Mouse (Mus musculus): ENCODE data around the gene Dnmt3a. TPM values are rescaled to one million over a fixed set of nuclear protein-coding genes. Genes with fewer than 3 reads are reported as not detected.

The Dnmt3a gene
- polyA plus RNA-seq, 1 experiment from 2014 or later: 86.6 TPM

GRCm38 (mm10) chr12:3889875-3890635 is 84.2 kb downstream of the Dnmt3a start:
- Histone ChIP-seq H3K36me3 (ENCODE audit: control insufficient read depth, insufficient read depth) (no peaks in the 10 kb centered on the region), H3K4me3 (replicated peaks; ENCODE audit: low read length) (no peak overlapping the region), H3K9ac (replicated peaks; ENCODE audit: low read depth, low read length) (no peak overlapping the region), H3K9me3 (ENCODE audit: control insufficient read depth, low read length) (no peaks in the 10 kb centered on the region), H3K27ac (ENCODE audit: low read length) (no peak overlapping the region), H3K27me3 (replicated peaks; ENCODE audit: control insufficient read depth, insufficient read depth, low read length) (no peaks in the 10 kb centered on the region), H3K4me2 (ENCODE audit: low read length) (no peak overlapping the region), H3K4me1 (replicated peaks; ENCODE audit: control insufficient read depth, insufficient read depth, low read length) (peaks cover 69% of the 10 kb centered on the region)
- no peak for ATAC-seq
- 18% methylated on average over 7 of the region's 7 CpGs for WGBS

DNA sequence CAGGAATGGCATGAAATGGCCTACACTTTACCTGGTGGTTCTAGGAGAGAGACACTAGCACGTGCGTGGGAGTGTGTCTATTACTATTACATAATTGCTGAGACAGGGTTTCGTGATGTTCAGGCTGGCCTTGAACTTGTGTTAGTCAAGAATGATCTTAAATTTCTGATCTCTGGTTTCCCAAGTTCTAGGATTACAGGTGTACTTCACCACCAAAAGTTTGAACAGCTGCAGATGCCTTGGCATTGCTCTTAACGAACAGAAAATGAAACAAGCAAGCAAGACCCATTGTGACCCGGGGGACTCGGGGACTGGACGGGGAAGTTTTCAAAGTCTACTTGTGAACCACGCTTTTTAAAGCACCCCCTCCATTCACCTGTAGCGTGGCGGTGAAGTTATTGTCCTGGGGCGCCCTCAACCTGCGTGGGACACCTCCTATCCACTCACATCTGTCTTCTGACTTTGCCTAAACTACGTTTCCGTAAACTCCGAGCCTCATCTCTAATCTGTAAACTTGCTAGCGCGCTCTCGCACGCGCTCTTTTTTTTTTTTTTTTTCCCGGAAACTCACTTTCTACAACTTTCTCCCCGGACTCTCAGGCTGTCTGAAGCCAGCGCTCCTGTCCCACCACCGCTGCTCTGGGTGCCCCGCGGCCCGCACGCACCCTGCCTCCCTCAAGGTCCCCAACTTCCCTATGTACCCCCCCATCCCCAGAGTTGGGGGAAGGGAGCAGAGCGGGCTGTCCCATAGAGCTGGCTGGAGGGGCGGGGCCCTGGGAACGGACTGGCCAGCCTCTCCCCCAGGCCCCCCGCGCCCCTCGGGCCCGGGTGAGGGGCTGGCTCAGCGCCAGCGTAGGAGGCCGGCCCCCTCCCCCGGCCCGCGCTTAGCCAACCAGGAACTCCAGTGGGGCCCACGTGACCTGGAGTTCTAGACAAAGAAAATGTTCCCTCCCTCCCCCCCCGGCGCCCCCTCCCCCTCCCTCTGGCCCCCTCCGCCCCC is 85.2 kb downstream of the Dnmt3a start:
- H3K27ac ChIP-seq (ENCODE audit: low read length): peak overlapping the region; percentile 74
- peak overlapping the region; percentile 51 for H3K4me3 ChIP-seq (replicated peaks; ENCODE audit: low read length)
- H3K9ac ChIP-seq (replicated peaks; ENCODE audit: low read depth, low read length): peak overlapping the region; percentile 62
- peak overlapping the region; percentile 87 for H3K4me2 ChIP-seq (ENCODE audit: low read length)
- no peaks in the 10 kb centered on the region for H3K27me3 ChIP-seq (replicated peaks; ENCODE audit: control insufficient read depth, insufficient read depth, low read length)
- no peaks in the 10 kb centered on the region for H3K36me3 ChIP-seq (ENCODE audit: control insufficient read depth, insufficient read depth)
- 3% methylated on average over 42 of the region's 45 CpGs for WGBS
- peaks cover 69% of the 10 kb centered on the region for H3K4me1 ChIP-seq (replicated peaks; ENCODE audit: control insufficient read depth, insufficient read depth, low read length)
- H3K9me3 ChIP-seq (ENCODE audit: control insufficient read depth, low read length): no peaks in the 10 kb centered on the region
- ATAC-seq: peak; percentile 39

DNA sequence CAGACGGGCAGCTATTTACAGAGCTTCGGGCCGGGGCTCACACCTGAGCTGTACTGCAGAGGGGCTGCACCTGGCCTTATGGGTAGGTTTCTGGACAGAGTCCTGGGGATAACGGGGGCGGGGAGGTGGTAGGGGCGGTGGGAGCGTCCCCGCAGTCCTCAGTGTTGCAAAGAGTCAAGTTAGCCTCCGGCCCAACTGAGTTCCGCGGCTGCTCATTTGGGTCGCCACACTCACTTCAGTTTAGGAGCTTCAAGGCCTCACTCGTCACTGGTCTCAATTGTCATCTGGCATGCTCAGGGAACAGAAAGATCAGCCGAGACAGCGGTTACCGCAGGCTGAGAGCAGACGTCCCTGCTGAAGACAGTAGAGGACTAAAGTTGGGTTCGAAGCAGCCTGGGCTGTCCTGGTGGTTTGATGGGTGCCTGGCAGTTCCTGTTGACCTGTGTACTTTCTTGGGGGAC is 86.0 kb downstream of the Dnmt3a start:
- H3K9me3 ChIP-seq (ENCODE audit: control insufficient read depth, low read length): no peaks in the 10 kb centered on the region
- peak overlapping the region; percentile 87 for H3K4me2 ChIP-seq (ENCODE audit: low read length)
- H3K9ac ChIP-seq (replicated peaks; ENCODE audit: low read depth, low read length): peak overlapping the region; percentile 62
- peaks cover 2% of the 10 kb centered on the region; the same call in 1 of the 2 replicates for H3K36me3 ChIP-seq (ENCODE audit: control insufficient read depth, insufficient read depth)
- under 1% methylated on average over 18 of the region's 18 CpGs for WGBS
- ATAC-seq: peak; percentile 22; the same call in 1 of the 2 replicates
- peaks cover 62% of the 10 kb centered on the region for H3K4me1 ChIP-seq (replicated peaks; ENCODE audit: control insufficient read depth, insufficient read depth, low read length)
- peak overlapping the region; percentile 51 for H3K4me3 ChIP-seq (replicated peaks; ENCODE audit: low read length)
- H3K27ac ChIP-seq (ENCODE audit: low read length): peak overlapping the region; percentile 74
- no peaks in the 10 kb centered on the region for H3K27me3 ChIP-seq (replicated peaks; ENCODE audit: control insufficient read depth, insufficient read depth, low read length)

- Histone ChIP-seq H3K9me3 (ENCODE audit: control insufficient read depth, low read length) (no peaks in the 10 kb centered on the region), H3K27me3 (replicated peaks; ENCODE audit: control insufficient read depth, insufficient read depth, low read length) (no peaks in the 10 kb centered on the region), H3K4me1 (replicated peaks; ENCODE audit: control insufficient read depth, insufficient read depth, low read length) (peaks cover 55% of the 10 kb centered on the region), H3K9ac (replicated peaks; ENCODE audit: low read depth, low read length) (peak overlapping the region; percentile 62), H3K36me3 (ENCODE audit: control insufficient read depth, insufficient read depth) (peaks cover 3% of the 10 kb centered on the region), H3K27ac (ENCODE audit: low read length) (peak overlapping the region; percentile 74), H3K4me2 (ENCODE audit: low read length) (peak overlapping the region; percentile 87), H3K4me3 (replicated peaks; ENCODE audit: low read length) (peak overlapping the region; percentile 51)
- ATAC-seq: peak; percentile 51
- WGBS: 2% methylated on average over 15 of the region's 15 CpGs
Observed at GRCm38 (mm10) chr12:3892240-3893059, 86.6 kb downstream of the Dnmt3a start.

GRCm38 (mm10) chr12:3893335-3893734 is 87.5 kb downstream of the Dnmt3a start:
- 46% methylated on average over 6 of the region's 6 CpGs for WGBS
- Histone ChIP-seq H3K4me3 (replicated peaks; ENCODE audit: low read length) (peak overlapping the region; percentile 51), H3K36me3 (ENCODE audit: control insufficient read depth, insufficient read depth) (peaks cover 3% of the 10 kb centered on the region), H3K4me2 (ENCODE audit: low read length) (peak overlapping the region; percentile 87), H3K9me3 (ENCODE audit: control insufficient read depth, low read length) (no peaks in the 10 kb centered on the region), H3K27ac (ENCODE audit: low read length) (peak overlapping the region; percentile 74), H3K27me3 (replicated peaks; ENCODE audit: control insufficient read depth, insufficient read depth, low read length) (no peaks in the 10 kb centered on the region), H3K9ac (replicated peaks; ENCODE audit: low read depth, low read length) (peak overlapping the region; percentile 62; the same call in 1 of the 2 replicates), H3K4me1 (replicated peaks; ENCODE audit: control insufficient read depth, insufficient read depth, low read length) (peaks cover 47% of the 10 kb centered on the region)
- no peak for ATAC-seq

GRCm38 (mm10) chr12:3894525-3894924 is 88.7 kb downstream of the Dnmt3a start:
- H3K9me3 ChIP-seq (ENCODE audit: control insufficient read depth, low read length): no peaks in the 10 kb centered on the region
- ATAC-seq: no peak
- no peak overlapping the region for H3K9ac ChIP-seq (replicated peaks; ENCODE audit: low read depth, low read length)
- H3K36me3 ChIP-seq (ENCODE audit: control insufficient read depth, insufficient read depth): peaks cover 7% of the 10 kb centered on the region
- no peak overlapping the region for H3K4me2 ChIP-seq (ENCODE audit: low read length)
- H3K27me3 ChIP-seq (replicated peaks; ENCODE audit: control insufficient read depth, insufficient read depth, low read length): no peaks in the 10 kb centered on the region
- H3K4me3 ChIP-seq (replicated peaks; ENCODE audit: low read length): no peak overlapping the region
- no peak overlapping the region for H3K27ac ChIP-seq (ENCODE audit: low read length)
- peaks cover 41% of the 10 kb centered on the region for H3K4me1 ChIP-seq (replicated peaks; ENCODE audit: control insufficient read depth, insufficient read depth, low read length)
- 59% methylated on average over 7 of the region's 7 CpGs for WGBS

- peaks cover 19% of the 10 kb centered on the region for H3K4me1 ChIP-seq (replicated peaks; ENCODE audit: control insufficient read depth, insufficient read depth, low read length)
- H3K36me3 ChIP-seq (ENCODE audit: control insufficient read depth, insufficient read depth): peaks cover 26% of the 10 kb centered on the region
- no peak overlapping the region for H3K4me3 ChIP-seq (replicated peaks; ENCODE audit: low read length)
- H3K27ac ChIP-seq (ENCODE audit: low read length): no peak overlapping the region
- no peaks in the 10 kb centered on the region for H3K9me3 ChIP-seq (ENCODE audit: control insufficient read depth, low read length)
- H3K9ac ChIP-seq (replicated peaks; ENCODE audit: low read depth, low read length): no peak overlapping the region
- H3K4me2 ChIP-seq (ENCODE audit: low read length): no peak overlapping the region
- no peak for ATAC-seq
- whole genome bisulfite sequencing: 94% methylated on average over 9 of the region's 9 CpGs
- H3K27me3 ChIP-seq (replicated peaks; ENCODE audit: control insufficient read depth, insufficient read depth, low read length): no peaks in the 10 kb centered on the region
Observed at GRCm38 (mm10) chr12:3897057-3897545, 91.3 kb downstream of the Dnmt3a start.

DNA sequence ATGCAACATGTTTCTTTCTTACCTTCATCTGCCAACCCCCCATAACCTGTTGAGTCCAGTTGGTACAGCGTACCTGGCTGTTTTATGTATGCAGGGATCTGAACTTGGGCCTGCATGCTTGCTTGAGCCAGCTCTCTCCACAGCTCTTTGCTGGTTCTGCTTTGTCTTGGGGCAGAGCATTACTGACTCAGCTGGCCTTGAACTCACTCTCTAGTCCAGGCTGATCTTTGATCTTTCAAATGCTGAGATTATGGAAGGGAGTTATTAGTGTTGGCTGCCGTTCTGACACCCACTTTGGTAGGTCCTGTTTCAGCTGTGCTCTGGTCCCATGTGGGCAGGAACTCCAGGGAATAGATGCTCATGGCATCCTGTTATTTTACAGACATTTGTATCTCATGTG is 93.0 kb downstream of the Dnmt3a start:
- no peak overlapping the region for H3K4me2 ChIP-seq (ENCODE audit: low read length)
- H3K36me3 ChIP-seq (ENCODE audit: control insufficient read depth, insufficient read depth): peaks cover 35% of the 10 kb centered on the region
- no peak for ATAC-seq
- WGBS: 93% methylated on average over 2 of the region's 2 CpGs
- H3K9me3 ChIP-seq (ENCODE audit: control insufficient read depth, low read length): no peaks in the 10 kb centered on the region
- no peak overlapping the region for H3K9ac ChIP-seq (replicated peaks; ENCODE audit: low read depth, low read length)
- no peak overlapping the region for H3K4me3 ChIP-seq (replicated peaks; ENCODE audit: low read length)
- H3K4me1 ChIP-seq (replicated peaks; ENCODE audit: control insufficient read depth, insufficient read depth, low read length): peaks cover 2% of the 10 kb centered on the region; the same call in 1 of the 2 replicates
- no peak overlapping the region for H3K27ac ChIP-seq (ENCODE audit: low read length)
- no peaks in the 10 kb centered on the region for H3K27me3 ChIP-seq (replicated peaks; ENCODE audit: control insufficient read depth, insufficient read depth, low read length)

All from forebrain, embryonic 16.5 days (tissue).